Mouse (Mus musculus): ENCODE data around the gene Slc35f1. TPM values are rescaled to one million over a fixed set of nuclear protein-coding genes. Genes with fewer than 3 reads are reported as not detected.

Gene Slc35f1
- 0.78 and 0.79 TPM in 2 replicates for polyA plus RNA-seq (2012; rRNA removed)

DNA sequence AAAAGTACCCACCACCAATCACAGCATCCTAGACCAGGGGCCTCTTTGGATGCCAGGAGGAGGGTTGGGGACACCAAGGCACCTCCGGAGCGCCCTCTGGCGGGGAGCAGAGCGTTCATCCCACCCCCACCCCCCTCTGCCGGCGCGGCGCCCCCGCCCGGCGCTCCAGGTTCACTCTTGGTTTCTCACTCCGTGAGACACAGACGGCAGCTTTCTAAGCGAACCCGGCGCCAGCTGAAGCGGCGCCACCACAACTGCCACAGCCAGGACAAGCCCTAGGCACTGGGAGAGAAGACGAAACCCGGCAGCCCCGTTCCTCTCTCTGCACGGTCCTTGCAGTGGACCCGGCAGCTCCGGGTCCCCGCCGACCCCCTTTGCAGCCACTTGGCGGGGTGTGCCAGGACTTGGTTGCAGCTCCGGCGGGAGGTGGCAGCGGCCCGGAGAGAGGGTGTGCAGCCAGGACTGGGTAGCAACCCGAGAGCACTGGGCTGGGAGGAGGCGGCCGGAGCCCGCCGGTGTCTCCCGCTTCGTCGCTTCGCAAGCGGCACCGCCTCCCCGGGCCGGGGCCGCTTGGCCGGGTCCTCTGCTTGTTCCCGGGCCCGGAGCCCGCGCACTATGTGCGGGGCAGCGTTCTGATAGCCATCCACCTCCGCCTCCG is at the start of gene Slc35f1:
TSS of gene Slc35f1 (plus strand) at position 200 of the 658 bp plus-strand sequence.

